13 mouse cellular contexts compared by ENCODE assay signal in the genomic region with DNA sequence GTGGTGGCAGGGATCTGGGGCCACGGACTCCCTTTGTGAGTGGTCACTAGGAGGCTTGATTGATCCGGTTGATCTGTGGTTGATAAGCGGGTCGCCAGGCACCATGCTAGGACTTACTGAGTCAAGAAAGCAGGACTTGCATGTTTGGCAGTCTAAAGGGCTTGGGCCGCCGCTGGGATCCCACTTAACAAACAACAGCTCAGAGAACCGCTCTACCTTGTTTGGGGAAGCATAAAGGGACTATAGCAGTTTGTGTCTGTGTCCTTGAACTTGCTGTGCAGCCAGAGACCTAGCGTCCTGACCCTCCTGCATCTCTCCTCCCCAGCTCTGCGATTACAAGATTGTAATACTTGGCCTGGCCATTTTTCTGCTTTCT. TPM values are rescaled to one million over a fixed set of nuclear protein-coding genes. Genes with fewer than 3 reads are reported as not detected.
A peak's percentile ranks its signal among the peaks of the same experiment; 100 is the strongest.
DNase-seq lines count a peak whose midpoint lies in the region; ATAC-seq and TF ChIP-seq lines count a peak whose summit lies in the region.
"Had no signal": no experiment of that assay in that cellular context is flagged by ENCODE, and none has a peak within 500 bp of the region (broad histone marks: within the 10 kb centered on the region; RNA-seq: fewer than 3 reads in every experiment).

No protein-coding gene starts in this region.

- TF ChIP-seq CTCF in E14TG2a.4 (conservative IDR thresholded peaks at IDR 0.05; ENCODE audit: low read length) = no peak

- no peak overlapping the region for H3K9ac ChIP-seq in heart, embryonic 16.5 days (ENCODE audit: low read length)
- no peak overlapping the region for H3K9ac ChIP-seq in forebrain, embryonic 12.5 days

- H3K36me3 ChIP-seq in heart, embryonic 16.5 days (ENCODE audit: control insufficient read depth, insufficient read depth) = no peaks in the 10 kb centered on the region
- H3K36me3 ChIP-seq in E14TG2a.4 (ENCODE audit: insufficient read depth, low read length) = no peaks in the 10 kb centered on the region
- H3K36me3 ChIP-seq in forebrain, embryonic 12.5 days (replicated peaks) = no peaks in the 10 kb centered on the region

- WGBS in heart, embryonic 16.5 days = 38% methylated on average over 9 of the region's 9 CpGs
- WGBS in forebrain, embryonic 12.5 days = 24% methylated on average over 9 of the region's 9 CpGs

- peaks cover 5% of the 10 kb centered on the region; the same call in 1 of the 2 replicates for H3K4me1 ChIP-seq in heart, embryonic 16.5 days (ENCODE audit: control insufficient read depth, insufficient read depth, low read length)
- peaks cover 60% of the 10 kb centered on the region for H3K4me1 ChIP-seq in E14TG2a.4 (replicated peaks; ENCODE audit: low read depth, low read length)
- peaks cover 9% of the 10 kb centered on the region for H3K4me1 ChIP-seq in forebrain, embryonic 12.5 days

- H3K4me3 ChIP-seq in heart, embryonic 16.5 days (ENCODE audit: low read length) = no peak overlapping the region; the same call in 1 of the 2 replicates
- H3K4me3 ChIP-seq in E14TG2a.4 (replicated peaks; ENCODE audit: low read length) = peak overlapping the region; percentile 79
- H3K4me3 ChIP-seq in forebrain, embryonic 12.5 days (replicated peaks) = peak overlapping the region; percentile 7; the same call in 1 of the 2 replicates
- H3K4me3 ChIP-seq: erythroblast, embryonic 14.5 days had no signal

- no peak for DNase-seq in heart, postnatal 10 days
- DNase-seq in mesoderm, embryonic 11.5 days (ENCODE audit: low read depth, low spot score) = peak; percentile 11
- no peak for DNase-seq in right cerebral cortex, postnatal 4 days
- DNase-seq in testis, postnatal 10 days (ENCODE audit: low spot score) = no peak
- no peak for DNase-seq in adrenal gland, postnatal 36 days
- DNase-seq: cerebellum, adult 11-12 months; heart, postnatal 4 days had no signal

- no peaks in the 10 kb centered on the region for H3K9me3 ChIP-seq in heart, embryonic 16.5 days (replicated peaks; ENCODE audit: control insufficient read depth, low read length)
- H3K9me3 ChIP-seq in E14TG2a.4 (ENCODE audit: low read length) = peaks cover 37% of the 10 kb centered on the region
- no peaks in the 10 kb centered on the region for H3K9me3 ChIP-seq in forebrain, embryonic 12.5 days

- ATAC-seq in heart, embryonic 16.5 days (replicated peaks; ENCODE audit: extremely low read depth, insufficient read depth, low FRiP score) = no peak
- ATAC-seq in forebrain, embryonic 12.5 days (ENCODE audit: low FRiP score) = no peak
- ATAC-seq: CD4-positive, CD25-positive, alpha-beta regulatory T cell, adult 4 months had no signal

- intact Hi-C loops in heart, postnatal 10 days (cut with DNase I) = no loop called here

- peaks cover 27% of the 10 kb centered on the region for H3K27me3 ChIP-seq in heart, embryonic 16.5 days (ENCODE audit: control insufficient read depth, insufficient read depth, low read length)
- H3K27me3 ChIP-seq in E14TG2a.4 (ENCODE audit: insufficient read depth, low read length) = no peaks in the 10 kb centered on the region; the same call in 1 of the 2 replicates
- peaks cover 39% of the 10 kb centered on the region for H3K27me3 ChIP-seq in forebrain, embryonic 12.5 days

- no peak overlapping the region for H3K27ac ChIP-seq in heart, embryonic 16.5 days (ENCODE audit: low read length)
- H3K27ac ChIP-seq in forebrain, embryonic 12.5 days = no peak overlapping the region
- H3K27ac ChIP-seq: macrophage had no signal

- H3K4me2 ChIP-seq in heart, embryonic 16.5 days (ENCODE audit: low read depth, low read length) = peak overlapping the region; percentile 63; the same call in 1 of the 2 replicates
- peak overlapping the region; percentile 40 for H3K4me2 ChIP-seq in forebrain, embryonic 12.5 days

RNA-seq across cellular contexts. Expression of gene Slc15a1, which starts 0.4 kb away (rescaled TPM):
- polyA plus RNA-seq in heart, embryonic 16.5 days (2015; fragmentation: Nextera tagmentation; extraction: Ambion mirVana) = 0.17 and 0.89 TPM in 2 replicates
- not detected for total RNA-seq in heart, postnatal 10 days (2021)
- polyA plus RNA-seq in forebrain, embryonic 12.5 days (2016; fragmentation: Nextera tagmentation; extraction: Ambion mirVana) = not detected in 2 replicates
- total RNA-seq in adrenal gland, postnatal 36 days (2021) = not detected
- polyA plus RNA-seq: macrophage had no signal
